Mouse (Mus musculus): ENCODE data around the gene Pcmt1. TPM values are rescaled to one million over a fixed set of nuclear protein-coding genes. Genes with fewer than 3 reads are reported as not detected.

Gene Pcmt1
- polyA plus RNA-seq, 2 experiments: 41.6 to 95.4 TPM

- no peak overlapping the region for H3K4me2 ChIP-seq (ENCODE audit: low read depth)
- H3K4me1 ChIP-seq (replicated peaks; ENCODE audit: control insufficient read depth in 2 of 2, insufficient read depth in 2 of 2, low read length in 1 of 2): no peaks in the 10 kb centered on the region
- DNase-seq (ENCODE audit: low read depth in 3 of 3, low spot score in 3 of 3) (peak in 2 of 3 experiments; percentile 26 to 28), ATAC-seq (ENCODE audit: insufficient read depth) (no peak)
- H3K27ac ChIP-seq: no peak overlapping the region
- no peak overlapping the region for H3K9ac ChIP-seq (replicated peaks)
- no peak overlapping the region for H3K4me3 ChIP-seq (ENCODE audit: insufficient read depth in 1 of 2, low read depth in 2 of 2, low read length in 2 of 2)
- no peaks in the 10 kb centered on the region for H3K9me3 ChIP-seq (ENCODE audit: control insufficient read depth, low read length)
- H3K27me3 ChIP-seq (ENCODE audit: control insufficient read depth, insufficient read depth, low read length): no peaks in the 10 kb centered on the region
- 8% methylated on average over 6 of the region's 6 CpGs for WGBS (ENCODE audit: insufficient replicate concordance)
- TF ChIP-seq CTCF (IDR thresholded peaks at IDR 0.05; ENCODE audit: low read depth) (peak; percentile 91), EP300 (IDR thresholded peaks at IDR 0.05; ENCODE audit: low read depth) (no peak)
- H3K36me3 ChIP-seq (replicated peaks; ENCODE audit: control insufficient read depth, insufficient read depth, low read depth): no peaks in the 10 kb centered on the region
Observed at GRCm38 (mm10) chr10:7600647-7601046, 80.3 kb downstream of the Pcmt1 start.

DNA sequence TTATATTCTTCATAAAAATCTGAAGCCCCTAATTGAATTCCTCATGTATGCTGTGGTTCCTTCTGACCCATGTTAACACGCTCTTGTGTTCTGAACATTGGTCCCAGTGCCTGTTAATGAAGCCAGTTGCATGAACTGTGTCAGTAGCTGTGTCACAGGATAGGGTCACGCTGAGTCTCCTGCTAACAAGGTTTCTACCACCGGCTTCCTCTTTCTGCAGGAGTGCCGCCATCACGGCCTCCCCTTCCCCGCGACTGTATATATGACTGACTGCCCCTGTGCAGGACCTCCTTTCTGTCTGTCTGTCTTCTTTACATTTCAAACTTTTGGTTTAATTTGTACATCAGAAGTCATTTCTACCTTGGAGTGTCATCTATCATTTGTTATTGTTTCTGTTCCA, 82.8 kb downstream of the Pcmt1 start:
- no peaks in the 10 kb centered on the region for H3K27me3 ChIP-seq (ENCODE audit: control insufficient read depth, insufficient read depth, low read length)
- 47% methylated on average over 7 of the region's 7 CpGs for WGBS (ENCODE audit: insufficient replicate concordance)
- no peaks in the 10 kb centered on the region for H3K36me3 ChIP-seq (replicated peaks; ENCODE audit: control insufficient read depth, insufficient read depth, low read depth)
- no peak overlapping the region for H3K27ac ChIP-seq
- H3K4me3 ChIP-seq (ENCODE audit: insufficient read depth in 1 of 2, low read depth in 2 of 2, low read length in 2 of 2): no peak overlapping the region
- no peak for DNase-seq (ENCODE audit: low read depth in 3 of 3, low spot score in 3 of 3)
- H3K4me1 ChIP-seq (replicated peaks; ENCODE audit: control insufficient read depth in 2 of 2, insufficient read depth in 2 of 2, low read length in 1 of 2): no peaks in the 10 kb centered on the region
- H3K4me2 ChIP-seq (ENCODE audit: low read depth): no peak overlapping the region
- no peak for ATAC-seq (ENCODE audit: insufficient read depth)
- no peaks in the 10 kb centered on the region for H3K9me3 ChIP-seq (ENCODE audit: control insufficient read depth, low read length)
- TF ChIP-seq CTCF (IDR thresholded peaks at IDR 0.05; ENCODE audit: low read depth): no peak
- no peak overlapping the region for H3K9ac ChIP-seq (replicated peaks)

DNA sequence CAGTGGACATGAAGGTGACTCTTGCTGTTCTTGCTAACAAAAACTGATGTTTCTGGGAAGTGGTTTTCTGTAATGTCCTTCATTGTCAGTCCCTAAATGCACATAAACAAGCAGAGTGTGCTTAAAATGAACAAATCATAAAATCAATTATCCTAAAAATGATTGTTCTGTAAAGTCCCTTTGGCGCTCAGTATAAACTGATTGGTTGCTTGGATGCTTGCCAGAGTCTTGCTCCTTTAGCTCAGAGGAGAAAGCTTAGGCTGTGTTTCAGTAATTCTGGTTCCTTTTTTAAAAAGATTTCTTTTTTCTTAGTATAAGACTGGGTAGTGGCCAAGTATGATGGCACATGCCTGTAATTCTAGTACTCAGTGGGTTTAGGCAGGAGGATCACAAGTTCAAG, 84.7 kb downstream of the Pcmt1 start:
- WGBS (ENCODE audit: insufficient replicate concordance): 62% methylated on average over 1 of the region's 1 CpGs
- H3K27me3 ChIP-seq (ENCODE audit: control insufficient read depth, insufficient read depth, low read length): peaks cover 6% of the 10 kb centered on the region
- H3K9me3 ChIP-seq (ENCODE audit: control insufficient read depth, low read length): no peaks in the 10 kb centered on the region
- H3K9ac ChIP-seq (replicated peaks): no peak overlapping the region
- no peak for ATAC-seq (ENCODE audit: insufficient read depth)
- DNase-seq (ENCODE audit: low read depth in 3 of 3, low spot score in 3 of 3): no peak
- H3K27ac ChIP-seq: no peak overlapping the region
- no peaks in the 10 kb centered on the region for H3K36me3 ChIP-seq (replicated peaks; ENCODE audit: control insufficient read depth, insufficient read depth, low read depth)
- no peak overlapping the region for H3K4me2 ChIP-seq (ENCODE audit: low read depth)
- TF ChIP-seq CTCF (IDR thresholded peaks at IDR 0.05; ENCODE audit: low read depth): no peak
- no peak for TF ChIP-seq EP300 (IDR thresholded peaks at IDR 0.05; ENCODE audit: low read depth)
- no peak overlapping the region for H3K4me3 ChIP-seq (ENCODE audit: insufficient read depth in 1 of 2, low read depth in 2 of 2, low read length in 2 of 2)
- no peaks in the 10 kb centered on the region for H3K4me1 ChIP-seq (replicated peaks; ENCODE audit: control insufficient read depth in 2 of 2, insufficient read depth in 2 of 2, low read length in 1 of 2)

DNA sequence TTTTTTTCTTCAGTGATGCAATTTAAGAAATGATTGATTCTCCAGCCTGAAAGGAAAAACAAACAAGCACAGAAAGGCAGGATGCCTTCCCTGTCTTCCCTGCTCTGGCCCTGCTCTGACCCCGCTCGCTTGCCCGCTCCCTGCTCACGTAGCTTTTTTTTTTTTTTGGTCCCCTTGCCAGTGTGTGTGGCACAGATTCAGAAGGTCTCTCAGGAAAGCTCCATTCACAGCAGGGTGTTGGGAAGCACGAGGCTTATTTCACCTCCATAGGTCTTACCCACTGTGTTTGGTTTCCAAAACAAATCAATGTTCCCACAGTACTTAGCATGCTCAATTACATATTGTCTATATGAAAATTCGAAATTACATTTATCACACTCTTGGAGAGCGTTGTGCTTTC, 86.1 kb downstream of the Pcmt1 start:
- no peaks in the 10 kb centered on the region for H3K9me3 ChIP-seq (ENCODE audit: control insufficient read depth, low read length)
- no peak overlapping the region for H3K4me3 ChIP-seq (ENCODE audit: insufficient read depth in 1 of 2, low read depth in 2 of 2, low read length in 2 of 2)
- H3K27ac ChIP-seq: no peak overlapping the region
- H3K36me3 ChIP-seq (replicated peaks; ENCODE audit: control insufficient read depth, insufficient read depth, low read depth): no peaks in the 10 kb centered on the region
- H3K9ac ChIP-seq (replicated peaks): no peak overlapping the region
- TF ChIP-seq EP300 (IDR thresholded peaks at IDR 0.05; ENCODE audit: low read depth): no peak
- TF ChIP-seq CTCF (IDR thresholded peaks at IDR 0.05; ENCODE audit: low read depth): no peak
- ATAC-seq (ENCODE audit: insufficient read depth): no peak
- H3K27me3 ChIP-seq (ENCODE audit: control insufficient read depth, insufficient read depth, low read length): peaks cover 19% of the 10 kb centered on the region
- H3K4me2 ChIP-seq (ENCODE audit: low read depth): no peak overlapping the region
- WGBS (ENCODE audit: insufficient replicate concordance): 58% methylated on average over 7 of the region's 7 CpGs
- no peak for DNase-seq (ENCODE audit: low read depth in 3 of 3, low spot score in 3 of 3)
- no peaks in the 10 kb centered on the region; a peak in 1 of 4 replicates for H3K4me1 ChIP-seq (replicated peaks; ENCODE audit: control insufficient read depth in 2 of 2, insufficient read depth in 2 of 2, low read length in 1 of 2)

DNA sequence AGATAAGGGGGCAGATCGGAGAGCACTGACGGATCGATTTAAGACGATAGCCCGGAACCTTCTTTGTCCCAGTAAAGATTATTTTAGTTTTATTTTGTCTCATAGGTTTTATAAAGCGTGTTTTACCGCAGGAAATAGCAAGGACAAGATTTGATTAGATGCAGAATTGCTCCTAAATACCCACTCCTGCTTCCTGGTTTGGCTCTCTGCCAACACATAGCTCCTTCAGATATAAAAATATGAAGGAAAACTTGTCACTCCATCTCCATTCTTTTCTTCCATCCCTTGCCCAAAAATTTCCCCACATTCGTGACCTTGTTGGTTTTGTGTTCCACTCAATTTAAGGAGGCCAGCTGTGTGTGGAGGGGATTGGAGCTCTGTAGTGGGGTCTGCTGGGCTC, 90.1 kb downstream of the Pcmt1 start:
- Histone ChIP-seq H3K9ac (replicated peaks) (no peak overlapping the region), H3K4me2 (ENCODE audit: low read depth) (peak overlapping the region; percentile 74), H3K27me3 (ENCODE audit: control insufficient read depth, insufficient read depth, low read length) (peaks cover 19% of the 10 kb centered on the region), H3K27ac (no peak overlapping the region), H3K9me3 (ENCODE audit: control insufficient read depth, low read length) (no peaks in the 10 kb centered on the region), H3K36me3 (replicated peaks; ENCODE audit: control insufficient read depth, insufficient read depth, low read depth) (no peaks in the 10 kb centered on the region), H3K4me1 (replicated peaks; ENCODE audit: control insufficient read depth in 2 of 2, insufficient read depth in 2 of 2, low read length in 1 of 2) (peaks cover 0 to 2% of the 10 kb centered on the region in 2 experiments; a peak in 2 of 4 replicates), H3K4me3 (ENCODE audit: insufficient read depth in 1 of 2, low read depth in 2 of 2, low read length in 2 of 2) (peak overlapping the region in 1 of 2 experiments; percentile 53; a peak in 2 of 4 replicates)
- DNase-seq (ENCODE audit: low read depth in 3 of 3, low spot score in 3 of 3) (no peak), ATAC-seq (ENCODE audit: insufficient read depth) (no peak)
- TF ChIP-seq EP300 (IDR thresholded peaks at IDR 0.05; ENCODE audit: low read depth): no peak
- TF ChIP-seq CTCF (IDR thresholded peaks at IDR 0.05; ENCODE audit: low read depth): no peak
- 3% methylated on average over 8 of the region's 8 CpGs for WGBS (ENCODE audit: insufficient replicate concordance)
